Mouse (Mus musculus) thymus, postnatal 0 days (tissue): ENCODE data around the gene Mrpl32. TPM values are rescaled to one million over a fixed set of nuclear protein-coding genes. Genes with fewer than 3 reads are reported as not detected.
A peak's percentile ranks its signal among the peaks of the same experiment; 100 is the strongest.

Experiments used
- DNase-seq: peaks from one replicate; pipeline ENCODE4 v3.0.0-alpha.2; 2015; ENCODE audit warnings: low spot score
- polyA plus RNA-seq: library from polyadenylated mRNA; unstranded; fragments of >200 nt; fragmentation: Nextera tagmentation; extraction: Ambion mirVana; gene quantifications from 2 replicates; pipeline ENCODE4 v1.2.1, GENCODE M21; 2015

Mrpl32 gene
- 153 and 164 TPM in 2 replicates for polyA plus RNA-seq

- DNase-seq = peak; percentile 100
Measured at GRCm38 (mm10) chr13:14612926-14613529, at the start of gene Mrpl32, which contains the start of gene Psma2. Mrpl32 (minus strand) TSS chr13:14613165. Psma2 (plus strand) TSS chr13:14613240.

GRCm38 (mm10) chr13:14649301-14649700 is 36.3 kb upstream of the Mrpl32 start:
- DNase-seq = peak; percentile 15

DNA sequence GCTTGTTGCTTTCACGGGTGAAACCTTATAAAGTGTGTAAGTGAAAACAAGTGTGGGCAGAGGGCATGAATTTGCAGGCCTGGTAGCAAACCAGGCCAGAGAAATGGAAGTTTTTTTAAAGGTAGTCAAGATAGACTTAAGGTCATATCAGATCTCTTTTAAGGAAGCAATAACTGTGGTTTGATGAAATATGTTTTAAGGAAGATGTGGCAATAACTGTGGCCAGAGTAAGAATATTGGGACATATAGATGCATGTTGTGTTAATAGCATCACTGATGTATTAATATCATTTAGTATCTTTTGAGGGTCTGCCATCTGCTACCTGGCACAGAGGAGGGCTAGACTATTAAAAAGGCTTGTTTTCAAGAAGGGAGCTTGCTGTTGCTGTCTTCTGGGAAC is 27.0 kb upstream of the Mrpl32 start:
- no peak for DNase-seq

- DNase-seq = peak; percentile 94
Measured at GRCm38 (mm10) chr13:14629726-14630641, 17.0 kb upstream of the Mrpl32 start, which contains the start of gene AW209491. AW209491 (plus strand) TSS chr13:14630154.

- peak; percentile 72 for DNase-seq
Measured at GRCm38 (mm10) chr13:14618724-14619123, 5.8 kb upstream of the Mrpl32 start.

DNA sequence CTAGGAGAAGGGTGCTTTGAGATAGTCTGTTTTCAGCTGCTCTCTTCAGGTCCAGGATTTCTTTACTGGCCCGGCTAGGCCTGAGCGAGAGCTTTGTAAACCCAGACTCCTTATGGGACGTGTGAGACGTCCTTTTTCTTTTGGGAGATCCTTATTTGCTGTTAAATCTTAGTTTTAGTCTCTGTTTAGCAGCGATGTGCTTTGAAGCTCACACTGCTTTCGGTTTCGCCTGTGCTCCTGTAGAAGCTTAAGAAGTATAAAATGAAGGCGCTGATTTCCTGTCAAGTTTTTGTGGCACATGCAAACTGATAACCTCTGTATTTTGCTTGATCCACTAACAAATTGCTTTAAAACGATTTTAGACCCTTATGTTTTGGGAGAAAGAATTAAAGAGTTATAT is 588 bp upstream of the Mrpl32 start:
- peak; percentile 40 for DNase-seq

DNA sequence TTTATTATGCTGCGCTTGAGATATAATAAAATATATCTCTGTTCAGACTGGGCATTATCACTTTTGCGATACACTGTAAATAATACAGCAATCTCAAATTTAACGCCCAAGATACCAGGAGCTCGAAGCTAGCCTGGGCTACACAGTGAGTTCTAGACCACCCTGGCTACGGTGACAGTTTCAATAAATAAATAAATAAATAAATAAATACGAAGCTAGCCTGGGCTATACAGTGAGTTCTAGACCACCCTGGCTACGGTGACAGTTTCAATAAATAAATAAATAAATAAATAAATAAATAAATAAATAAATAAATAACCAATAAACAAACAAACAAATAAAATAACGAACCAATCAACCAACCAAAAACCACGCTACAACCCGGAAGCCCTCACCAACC is 502 bp downstream of the Mrpl32 start:
- DNase-seq = no peak

DNA sequence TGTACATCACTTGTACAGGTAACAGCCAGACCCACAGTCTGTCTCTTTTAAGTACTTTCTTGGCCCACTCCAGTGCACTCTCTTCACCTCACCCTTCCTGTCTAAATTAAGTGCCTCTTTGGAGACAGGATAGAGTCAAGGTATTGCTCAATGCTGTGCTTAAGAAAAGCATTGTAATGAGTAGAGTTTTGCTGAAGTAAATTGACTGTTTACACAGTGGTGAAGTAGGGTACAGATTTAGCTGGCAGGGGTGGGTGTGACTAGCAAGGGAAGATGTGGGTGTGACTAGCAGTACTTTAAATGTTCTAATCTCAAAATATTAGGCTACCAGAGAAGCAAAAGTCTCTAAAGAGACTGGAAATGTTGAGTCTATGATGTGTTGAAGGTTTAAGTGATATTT is 5.3 kb downstream of the Mrpl32 start:
- no peak for DNase-seq

- no peak for DNase-seq
Measured at GRCm38 (mm10) chr13:14602744-14603143, 10.2 kb downstream of the Mrpl32 start.

- DNase-seq = no peak
Measured at GRCm38 (mm10) chr13:14580392-14580791, 32.6 kb downstream of the Mrpl32 start.

- no peak for DNase-seq
Measured at GRCm38 (mm10) chr13:14574128-14574527, 38.8 kb downstream of the Mrpl32 start.

DNA sequence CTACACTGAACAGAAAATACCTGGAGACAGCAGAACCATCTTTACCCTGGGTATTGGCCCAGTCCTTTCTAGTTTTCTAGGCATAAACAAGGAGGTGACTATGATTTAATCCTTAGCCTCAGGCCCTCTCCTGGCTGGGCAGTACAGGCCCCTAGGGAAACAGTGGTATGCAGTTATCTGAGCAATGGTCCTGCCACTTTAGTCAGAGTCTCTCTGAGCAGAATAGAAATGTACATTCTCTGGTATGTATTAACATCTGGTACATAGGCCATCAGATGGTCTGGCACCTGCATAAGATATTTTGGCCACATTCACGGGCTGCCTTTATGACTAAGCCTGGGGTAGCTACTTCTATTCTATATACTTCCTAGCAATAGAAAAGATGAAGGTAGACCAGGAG is 51.6 kb downstream of the Mrpl32 start:
- DNase-seq = no peak

Other genes starting within 250 kb of the Mrpl32 start
- 0.05 and 0.06 TPM in 2 replicates for gene Hecw1, start 89.9 kb downstream of the Mrpl32 start, polyA plus RNA-seq
- 288 and 296 TPM in 2 replicates for gene Psma2, start 75 bp upstream of the Mrpl32 start, polyA plus RNA-seq
- 18.7 and 19.9 TPM in 2 replicates for gene AW209491, start 17.0 kb upstream of the Mrpl32 start, polyA plus RNA-seq